Comparison of ENCODE assay signal across 10 mouse cellular contexts in genomic region chr15:83209092-83209695, GRCm38 (mm10). TPM values are rescaled to one million over a fixed set of nuclear protein-coding genes. Genes with fewer than 3 reads are reported as not detected.
DNase-seq lines count a peak whose midpoint lies in the region; ATAC-seq and TF ChIP-seq lines count a peak whose summit lies in the region.
"Had no signal": no experiment of that assay in that cellular context is flagged by ENCODE, and none has a peak within 500 bp of the region (broad histone marks: within the 10 kb centered on the region; RNA-seq: fewer than 3 reads in every experiment).

No protein-coding gene starts in this region.

- no peaks in the 10 kb centered on the region for H3K27me3 ChIP-seq in kidney, embryonic 16.5 days (ENCODE audit: insufficient read depth, low read length)
- no peaks in the 10 kb centered on the region for H3K27me3 ChIP-seq in kidney, adult 2 months (replicated peaks; ENCODE audit: control insufficient read depth, insufficient read depth, low read length)
- peaks cover 13% of the 10 kb centered on the region; the same call in 1 of the 2 replicates for H3K27me3 ChIP-seq in hindbrain, embryonic 12.5 days
- H3K27me3 ChIP-seq in midbrain, embryonic 14.5 days (ENCODE audit: control insufficient read depth, insufficient read depth, low read length), result no peaks in the 10 kb centered on the region

- no peak overlapping the region for H3K9ac ChIP-seq in kidney, embryonic 16.5 days (replicated peaks; ENCODE audit: low read length)
- H3K9ac ChIP-seq in hindbrain, embryonic 12.5 days, result no peak overlapping the region
- H3K9ac ChIP-seq in midbrain, embryonic 14.5 days (replicated peaks; ENCODE audit: low read length), result no peak overlapping the region

- H3K36me3 ChIP-seq in kidney, embryonic 16.5 days (ENCODE audit: insufficient read depth, low read length), result no peaks in the 10 kb centered on the region
- H3K36me3 ChIP-seq in kidney, adult 2 months (ENCODE audit: control insufficient read depth, insufficient read depth, low read length), result no peaks in the 10 kb centered on the region
- no peaks in the 10 kb centered on the region for H3K36me3 ChIP-seq in hindbrain, embryonic 12.5 days
- no peaks in the 10 kb centered on the region for H3K36me3 ChIP-seq in midbrain, embryonic 14.5 days (ENCODE audit: control insufficient read depth, insufficient read depth, low read length)

- no peak for TF ChIP-seq CTCF in kidney, adult 2 months (conservative IDR thresholded peaks at IDR 0.05; ENCODE audit: insufficient read depth, insufficient read length, low read depth, low read length)

- TF ChIP-seq POLR2A in kidney, adult 2 months (IDR thresholded peaks at IDR 0.05; ENCODE audit: low read depth, low read length), result no peak

- peak overlapping the region; percentile 50 for H3K4me2 ChIP-seq in kidney, embryonic 16.5 days (replicated peaks; ENCODE audit: low read depth, low read length)
- H3K4me2 ChIP-seq in hindbrain, embryonic 12.5 days (replicated peaks), result peak overlapping the region; percentile 48
- peak overlapping the region; percentile 44 for H3K4me2 ChIP-seq in midbrain, embryonic 14.5 days (ENCODE audit: low read length)

- 41% methylated on average over 4 of the region's 4 CpGs for WGBS in kidney, embryonic 16.5 days
- 50% methylated on average over 4 of the region's 4 CpGs for WGBS in kidney, adult 2 months
- WGBS in hindbrain, embryonic 12.5 days, result 43% methylated on average over 4 of the region's 4 CpGs
- 50% methylated on average over 4 of the region's 4 CpGs for WGBS in midbrain, embryonic 14.5 days

- no peaks in the 10 kb centered on the region for H3K9me3 ChIP-seq in kidney, embryonic 16.5 days (ENCODE audit: low read length)
- no peaks in the 10 kb centered on the region for H3K9me3 ChIP-seq in hindbrain, embryonic 12.5 days (replicated peaks)
- H3K9me3 ChIP-seq in midbrain, embryonic 14.5 days (ENCODE audit: control insufficient read depth, low read length), result no peaks in the 10 kb centered on the region

- no peak for ATAC-seq in kidney, embryonic 16.5 days (ENCODE audit: low FRiP score, low TSS enrichment)
- ATAC-seq in hindbrain, embryonic 12.5 days (ENCODE audit: low FRiP score), result no peak
- no peak for ATAC-seq in midbrain, embryonic 14.5 days (ENCODE audit: low FRiP score, low TSS enrichment)

- intact Hi-C loops in gastrocnemius, postnatal 36 days (cut with DNase I), result loop anchor here (5.0 to 10.0 kb wide), 4 partner anchors 37 to 924 kb away; partner anchors contain the start of gene Cyb5r3

- H3K4me1 ChIP-seq in kidney, embryonic 16.5 days (ENCODE audit: insufficient read depth, low read length), result peaks cover 17% of the 10 kb centered on the region
- no peaks in the 10 kb centered on the region; the same call in 1 of the 2 replicates for H3K4me1 ChIP-seq in kidney, adult 2 months (ENCODE audit: control insufficient read depth, insufficient read depth, low read length)
- peaks cover 9% of the 10 kb centered on the region; the same call in 1 of the 2 replicates for H3K4me1 ChIP-seq in hindbrain, embryonic 12.5 days
- 0 out of 2 replicates have a peak, but pooled peaks cover 3% of the 10 kb centered on the region for H3K4me1 ChIP-seq in midbrain, embryonic 14.5 days (ENCODE audit: control insufficient read depth, insufficient read depth, low read length)

- H3K27ac ChIP-seq in kidney, embryonic 16.5 days (ENCODE audit: low read length), result no peak overlapping the region
- H3K27ac ChIP-seq in kidney, adult 2 months (ENCODE audit: insufficient read depth, low read depth, low read length), result no peak overlapping the region
- H3K27ac ChIP-seq in hindbrain, embryonic 12.5 days, result no peak overlapping the region
- no peak overlapping the region for H3K27ac ChIP-seq in midbrain, embryonic 14.5 days (replicated peaks; ENCODE audit: low read depth, low read length)
- H3K27ac ChIP-seq: macrophage had no signal

- peak overlapping the region; percentile 37; the same call in 1 of the 2 replicates for H3K4me3 ChIP-seq in kidney, embryonic 16.5 days (ENCODE audit: low read length)
- H3K4me3 ChIP-seq in kidney, adult 2 months (ENCODE audit: insufficient read depth, low read depth, low read length), result no peak overlapping the region
- H3K4me3 ChIP-seq in hindbrain, embryonic 12.5 days, result peak overlapping the region; percentile 6; the same call in 1 of the 2 replicates
- H3K4me3 ChIP-seq in midbrain, embryonic 14.5 days (replicated peaks; ENCODE audit: low read depth, low read length), result peak overlapping the region; percentile 10; the same call in 1 of the 2 replicates

- DNase-seq in kidney, adult 2 months, result no peak
- peak; percentile 18 for DNase-seq in embryo, embryonic 9.5 days (ENCODE audit: extremely low spot score)
- DNase-seq in midbrain, embryonic 14.5 days, result no peak
- no peak for DNase-seq in spleen, adult 12 weeks (ENCODE audit: low spot score)
- DNase-seq in thymus, postnatal 4 days, result no peak
- no peak for DNase-seq in gastrocnemius, postnatal 36 days
- DNase-seq: cerebellum, adult 11 months had no signal

RNA-seq across cellular contexts. Expression of gene Cyb5r3, which starts 36.8 kb away (rescaled TPM):
- 172 and 202 TPM in 2 replicates for polyA plus RNA-seq in kidney, embryonic 16.5 days (2015; fragmentation: Nextera tagmentation; extraction: Ambion mirVana)
- polyA plus RNA-seq in kidney, adult 2 months (2012; rRNA removed), result 197 and 230 TPM in 2 replicates
- 148 and 154 TPM in 2 replicates for polyA plus RNA-seq in hindbrain, embryonic 12.5 days (2016; fragmentation: Nextera tagmentation; extraction: Ambion mirVana)
- 89.7 and 107 TPM in 2 replicates for polyA plus RNA-seq in midbrain, embryonic 14.5 days (2014; fragmentation: Nextera tagmentation; extraction: Ambion mirVana)
- 10 to 100 TPM; 41.8 to 54.2 TPM for total RNA-seq in gastrocnemius, postnatal 36 days (2021)

RNA-seq across cellular contexts. Expression of gene A4galt, which starts 42.4 kb away (rescaled TPM):
- 22.9 and 26.8 TPM in 2 replicates for polyA plus RNA-seq in kidney, embryonic 16.5 days (2015; fragmentation: Nextera tagmentation; extraction: Ambion mirVana)
- polyA plus RNA-seq in kidney, adult 2 months (2012; rRNA removed), result 53.5 and 56.0 TPM in 2 replicates
- 2.0 and 2.2 TPM in 2 replicates for polyA plus RNA-seq in hindbrain, embryonic 12.5 days (2016; fragmentation: Nextera tagmentation; extraction: Ambion mirVana)
- 0.77 and 2.6 TPM in 2 replicates for polyA plus RNA-seq in midbrain, embryonic 14.5 days (2014; fragmentation: Nextera tagmentation; extraction: Ambion mirVana)
- total RNA-seq in gastrocnemius, postnatal 36 days (2021), result 1 to 10 TPM; 2.4 to 3.5 TPM
